Mouse (Mus musculus) kidney, adult 2 months (tissue): Measurements from ENCODE around the gene Zfp385a.

ENCODE experiments used
- CTCF ChIP-seq: fragments of 200-500 bp; conservative IDR thresholded peaks from 2 replicates; pipeline ENCODE4 v1.5.1; 2011; ENCODE audit warnings: low read depth, mild to moderate bottlenecking, control low read depth, low read length, moderate library complexity, mixed read lengths; ENCODE audit not compliant: insufficient read depth, insufficient read length
- POLR2A ChIP-seq: fragments of 200-500 bp; IDR thresholded peaks from one replicate; pipeline ENCODE4 v1.6.1; 2011; ENCODE audit warnings: low read depth, low read length, control low read depth

DNA sequence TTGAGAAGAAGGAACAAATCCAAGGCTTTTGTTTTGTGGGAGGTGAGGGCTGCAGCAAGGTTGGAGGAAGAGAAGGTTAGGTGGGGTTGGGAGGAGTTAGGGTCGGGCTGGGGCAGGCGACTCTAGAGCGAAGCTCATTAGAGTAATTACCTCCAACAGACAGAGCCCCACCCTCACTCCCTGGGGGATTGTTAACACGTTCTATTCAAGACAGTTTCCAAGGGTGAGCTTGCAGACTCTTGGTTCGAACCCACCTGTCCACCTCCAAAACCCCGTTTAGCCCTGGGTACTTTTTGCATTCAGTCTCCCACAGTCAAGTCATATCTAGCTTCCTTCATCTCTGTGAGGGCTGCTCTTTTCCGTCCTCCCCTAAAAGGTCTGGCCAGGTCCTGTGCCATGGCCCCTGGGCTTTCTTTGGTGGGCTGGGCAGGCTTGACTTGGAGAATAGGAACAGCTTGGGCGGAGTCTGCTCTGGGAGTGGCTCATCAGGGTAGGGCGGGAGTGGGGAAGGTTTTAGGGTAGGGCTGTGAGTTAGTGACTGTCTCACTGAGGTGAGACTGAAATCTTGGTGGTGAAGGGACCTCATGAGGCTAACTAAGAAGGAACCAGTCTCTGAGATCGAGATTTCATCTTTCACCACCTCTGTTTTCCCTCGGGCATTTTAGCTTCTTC lies 2.8 kb downstream of the Zfp385a start:
- no peak for TF ChIP-seq CTCF
- no peak for TF ChIP-seq POLR2A
